Mouse (Mus musculus) kidney, embryonic 15.5 days (tissue): ENCODE measurements at regions not wholly inside any gene's neighbourhood (a gene's known extent, or its start where the extent isn't known, plus 50 kb on each side); places are given as distances from the start of the nearest gene placed in this dataset.
"Not testable (repeated sequence)": the region's sequence is repeated elsewhere in the genome, so short reads cannot be mapped to it uniquely, and the experiment has no call there.

Experiments
- ATAC-seq: fragments of 200-750 bp; cut with Nextera tagmentation; replicated peaks from 2 replicates; pipeline ENCODE4 v1.8.0; 2017; ENCODE audit warnings: moderate TSS enrichment; ENCODE audit not compliant: low FRiP score
- H3K27ac ChIP-seq: fragments of 300-500 bp; sonication (generic); 2 replicates; pipeline ENCODE4 v1.5.1; 2015; ENCODE audit warnings: mild to moderate bottlenecking, inconsistent platforms
- H3K27me3 ChIP-seq: fragments of 300-500 bp; sonication (generic); 2 replicates; pipeline ENCODE4 v1.6.1; 2015; ENCODE audit warnings: inconsistent platforms
- H3K36me3 ChIP-seq: fragments of 300-500 bp; sonication (generic); 2 replicates; pipeline ENCODE4 v1.6.1; 2015; ENCODE audit warnings: inconsistent platforms
- H3K4me1 ChIP-seq: fragments of 300-500 bp; sonication (generic); 2 replicates; pipeline ENCODE4 v1.6.1; 2015; ENCODE audit warnings: inconsistent platforms
- H3K4me2 ChIP-seq: fragments of 300-500 bp; sonication (generic); 2 replicates; pipeline ENCODE4 v1.6.1; 2015; ENCODE audit warnings: moderate library complexity, mild to moderate bottlenecking, inconsistent platforms
- H3K4me3 ChIP-seq: fragments of 300-500 bp; sonication (generic); replicated peaks from 2 replicates; pipeline ENCODE4 v1.5.1; 2015; ENCODE audit warnings: mild to moderate bottlenecking, inconsistent platforms
- H3K9ac ChIP-seq: fragments of 300-500 bp; sonication (generic); 2 replicates; pipeline ENCODE4 v1.6.1; 2015; ENCODE audit warnings: mild to moderate bottlenecking, inconsistent platforms
- H3K9me3 ChIP-seq: fragments of 300-500 bp; sonication (generic); replicated peaks from 2 replicates; pipeline ENCODE4 v1.6.1; 2016; ENCODE audit warnings: inconsistent platforms
- WGBS: fragments of 180-500 bp; shearing (Covaris S2); methylation state at CpG from one replicate; pipeline ENCODE4 v1.1.7; 2015; ENCODE audit warnings: mixed read lengths; 5-methylcytosine and 5-hydroxymethylcytosine counted together

DNA sequence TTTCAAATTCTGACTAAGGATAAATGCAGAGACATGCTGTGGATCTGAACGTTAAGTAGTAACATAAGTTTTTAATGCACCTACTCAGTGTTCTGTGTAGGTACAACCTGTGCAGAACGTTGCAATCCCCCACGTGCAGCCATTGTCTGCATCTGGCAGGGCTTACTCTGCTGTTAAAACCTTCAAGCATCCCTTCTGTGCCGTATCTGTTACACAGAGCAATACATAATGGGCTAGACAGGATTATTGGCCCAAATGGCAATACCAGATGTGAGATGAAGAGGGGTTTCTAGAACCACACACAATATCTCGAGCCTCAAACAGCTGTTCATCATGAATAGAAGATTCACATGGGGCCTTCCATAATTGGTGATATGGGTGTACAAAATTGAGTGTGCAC, 170.0 kb downstream of the Opa1 start:
- H3K9me3 ChIP-seq, result no peaks in the 10 kb centered on the region
- H3K36me3 ChIP-seq, result no peaks in the 10 kb centered on the region
- 37% methylated on average over 5 of the region's 5 CpGs for WGBS
- H3K4me1 ChIP-seq, result 0 out of 2 replicates have a peak, but pooled peaks cover 3% of the 10 kb centered on the region
- no peak overlapping the region for H3K4me3 ChIP-seq
- no peak overlapping the region for H3K9ac ChIP-seq
- no peak overlapping the region for H3K27ac ChIP-seq
- H3K27me3 ChIP-seq, result no peaks in the 10 kb centered on the region
- ATAC-seq, result no peak
- H3K4me2 ChIP-seq, result no peak overlapping the region

DNA sequence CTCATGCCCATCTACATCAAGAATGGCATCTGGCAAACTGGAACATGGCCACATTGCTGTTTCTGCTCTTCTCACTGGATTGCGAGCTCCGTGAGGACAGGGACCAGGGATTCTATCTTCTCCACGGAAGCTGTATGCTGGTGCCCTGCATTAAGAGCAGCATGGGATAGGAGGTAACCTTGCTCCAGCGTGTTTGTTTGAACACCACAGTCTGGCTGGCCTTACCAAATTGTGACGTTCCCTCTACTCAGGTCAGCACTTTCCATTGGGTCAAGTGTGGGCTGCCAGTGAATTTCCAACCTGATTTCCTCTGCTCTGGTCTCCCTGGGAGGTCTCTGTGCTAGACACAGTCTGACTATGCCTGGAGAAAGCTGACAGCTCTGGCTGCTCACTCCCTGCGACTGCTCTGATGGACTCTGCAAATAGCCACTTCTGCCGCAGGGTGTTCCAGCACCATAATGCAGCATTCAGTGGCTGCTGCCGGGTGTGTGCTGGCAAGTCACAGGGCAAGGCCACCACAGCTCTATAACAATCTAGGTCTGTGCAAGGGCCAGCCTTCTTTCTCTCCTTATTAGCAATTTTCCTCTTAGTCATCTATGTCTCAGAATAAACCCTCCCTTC, 175.6 kb downstream of the Opa1 start:
- no peaks in the 10 kb centered on the region; the same call in none of the 2 replicates for H3K9me3 ChIP-seq
- H3K27ac ChIP-seq, result no peak overlapping the region
- no peaks in the 10 kb centered on the region for H3K36me3 ChIP-seq
- H3K4me1 ChIP-seq, result peaks cover 34% of the 10 kb centered on the region
- H3K9ac ChIP-seq, result no peak overlapping the region
- H3K27me3 ChIP-seq, result peaks cover 8% of the 10 kb centered on the region; the same call in 1 of the 2 replicates
- H3K4me2 ChIP-seq, result no peak overlapping the region
- no peak for ATAC-seq
- H3K4me3 ChIP-seq, result no peak overlapping the region
- WGBS, result 46% methylated on average over 8 of the region's 8 CpGs

DNA sequence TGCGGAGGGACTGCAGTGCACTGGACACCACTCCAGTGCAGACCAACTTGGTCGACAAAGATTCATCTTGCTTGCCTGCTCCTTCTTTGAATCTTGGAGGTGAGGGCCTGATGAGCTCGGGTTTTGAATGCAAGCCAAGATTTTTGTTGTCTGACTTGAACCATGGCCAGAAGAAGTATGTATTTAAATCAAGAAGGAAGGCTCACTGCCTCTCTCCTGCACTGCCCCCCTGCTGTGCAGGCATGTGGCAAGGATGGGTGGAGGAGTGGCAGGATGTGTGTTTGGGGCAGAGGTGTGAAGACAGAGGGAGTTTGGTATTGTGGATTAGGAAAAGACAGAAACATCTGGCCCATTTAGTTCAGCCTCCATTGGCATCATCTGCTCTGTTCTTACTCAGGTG, 179.1 kb downstream of the Opa1 start:
- peaks cover 16% of the 10 kb centered on the region; the same call in 1 of the 2 replicates for H3K27me3 ChIP-seq
- WGBS, result 75% methylated on average over 3 of the region's 3 CpGs
- H3K4me3 ChIP-seq, result no peak overlapping the region
- ATAC-seq, result no peak
- no peak overlapping the region for H3K9ac ChIP-seq
- no peak overlapping the region for H3K4me2 ChIP-seq
- no peaks in the 10 kb centered on the region; the same call in none of the 2 replicates for H3K9me3 ChIP-seq
- H3K4me1 ChIP-seq, result peaks cover 53% of the 10 kb centered on the region
- H3K36me3 ChIP-seq, result no peaks in the 10 kb centered on the region
- H3K27ac ChIP-seq, result no peak overlapping the region

DNA sequence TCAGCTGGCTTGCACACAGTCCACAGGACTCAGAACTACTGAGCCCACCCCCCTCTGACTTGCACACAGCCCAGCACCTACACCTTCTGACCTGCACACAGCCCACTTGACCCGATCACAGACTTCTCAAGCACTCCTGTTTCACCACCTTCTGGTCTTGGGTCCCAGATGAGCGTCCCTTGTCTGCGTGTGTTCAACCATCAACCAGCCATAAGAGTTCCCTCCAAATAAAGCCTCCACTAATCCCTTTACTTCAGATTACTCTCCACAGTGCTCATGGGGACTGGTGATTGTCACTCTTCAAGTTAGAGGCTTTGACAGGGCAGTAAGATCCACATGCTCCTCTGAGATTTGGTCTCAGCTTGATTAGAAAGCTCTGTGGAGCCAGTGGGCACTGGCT, 180.3 kb downstream of the Opa1 start:
- Histone ChIP-seq H3K27me3 (peaks cover 16% of the 10 kb centered on the region; the same call in 1 of the 2 replicates), H3K9ac (no peak overlapping the region), H3K27ac (no peak overlapping the region), H3K9me3 (no peaks in the 10 kb centered on the region; the same call in none of the 2 replicates), H3K4me3 (no peak overlapping the region), H3K36me3 (no peaks in the 10 kb centered on the region), H3K4me2 (no peak overlapping the region), H3K4me1 (peaks cover 48% of the 10 kb centered on the region)
- 86% methylated on average over 3 of the region's 3 CpGs for WGBS
- no peak for ATAC-seq

DNA sequence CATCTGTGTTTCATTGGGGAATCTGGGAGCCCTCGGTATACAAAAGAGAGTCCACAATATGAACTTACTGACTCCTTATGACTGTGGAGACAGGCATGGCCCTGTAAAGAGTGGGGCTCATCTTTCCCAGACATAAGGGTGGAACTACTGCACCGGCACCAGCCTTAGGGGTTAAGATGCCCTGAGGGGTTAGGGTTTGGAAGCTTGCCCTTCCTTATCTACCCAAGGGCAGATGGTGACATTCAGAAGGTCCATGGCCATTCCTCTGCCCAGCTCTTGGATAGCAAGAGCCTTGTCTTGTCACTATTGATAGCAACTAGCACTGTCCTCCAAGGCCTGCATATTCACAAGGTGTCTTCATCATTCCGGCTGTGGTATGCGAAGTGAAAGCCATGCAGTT, 181.5 kb downstream of the Opa1 start:
- WGBS, result 90% methylated on average over 4 of the region's 4 CpGs
- H3K27ac ChIP-seq, result no peak overlapping the region
- H3K27me3 ChIP-seq, result peaks cover 12% of the 10 kb centered on the region; the same call in 1 of the 2 replicates
- H3K36me3 ChIP-seq, result no peaks in the 10 kb centered on the region
- no peak overlapping the region for H3K9ac ChIP-seq
- peaks cover 40% of the 10 kb centered on the region for H3K4me1 ChIP-seq
- H3K9me3 ChIP-seq, result peaks cover 6% of the 10 kb centered on the region
- ATAC-seq, result no peak
- H3K4me2 ChIP-seq, result no peak overlapping the region
- no peak overlapping the region for H3K4me3 ChIP-seq

DNA sequence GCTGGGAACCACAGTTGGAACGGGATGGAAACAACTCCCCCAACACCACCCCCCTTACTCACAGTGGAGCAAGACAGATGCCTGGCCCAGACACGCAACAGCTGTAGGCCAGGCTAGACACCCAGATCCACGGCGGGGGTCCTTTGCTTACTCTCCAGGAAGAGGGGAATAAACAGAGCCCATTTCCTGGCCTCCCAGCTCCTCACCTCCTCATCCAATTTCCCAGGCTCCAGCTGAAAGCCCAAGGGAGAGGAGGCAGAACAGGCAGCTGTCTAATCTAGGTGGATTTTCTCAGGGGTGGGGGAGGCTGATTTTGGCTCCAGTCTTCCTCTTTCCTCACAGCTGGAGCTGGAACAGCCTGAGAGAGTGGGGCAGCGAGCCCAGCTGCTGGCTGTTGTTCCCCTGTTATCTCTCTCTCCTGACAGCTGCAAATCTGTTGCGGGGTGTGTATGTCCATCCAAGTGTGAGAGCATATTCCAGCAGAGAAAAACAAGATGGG, 182.7 kb downstream of the Opa1 start:
- Histone ChIP-seq H3K4me1 (peaks cover 40% of the 10 kb centered on the region), H3K9me3 (peaks cover 7% of the 10 kb centered on the region; the same call in 1 of the 2 replicates), H3K27ac (peak overlapping the region; percentile 52), H3K36me3 (no peaks in the 10 kb centered on the region), H3K4me3 (no peak overlapping the region), H3K27me3 (peaks cover 12% of the 10 kb centered on the region; the same call in 1 of the 2 replicates), H3K4me2 (peak overlapping the region; percentile 12), H3K9ac (no peak overlapping the region)
- ATAC-seq, result peak; percentile 74
- 10% methylated on average over 6 of the region's 6 CpGs for WGBS

DNA sequence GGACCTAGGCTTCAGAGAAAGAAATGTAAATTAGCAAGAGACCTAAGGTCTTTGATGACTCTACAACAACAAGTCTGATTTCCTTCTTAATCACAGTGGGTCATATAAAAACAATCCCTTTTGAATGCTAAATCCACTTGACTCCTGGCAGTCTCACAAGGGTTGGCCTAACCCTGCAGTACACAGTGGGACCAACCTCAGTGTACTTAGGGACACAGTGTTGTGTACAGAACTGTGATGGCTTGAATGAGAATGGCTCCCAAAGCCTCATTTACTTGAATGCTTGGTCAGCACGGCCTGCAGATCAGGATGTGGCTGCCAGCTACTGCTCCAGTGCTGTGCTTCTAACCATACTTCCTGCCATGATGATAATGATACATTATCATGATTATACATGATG, 185.2 kb downstream of the Opa1 start:
- Histone ChIP-seq H3K27me3 (peaks cover 11% of the 10 kb centered on the region; the same call in 1 of the 2 replicates), H3K36me3 (no peaks in the 10 kb centered on the region), H3K27ac (no peak overlapping the region), H3K4me3 (no peak overlapping the region), H3K4me1 (peaks cover 21% of the 10 kb centered on the region), H3K9me3 (peaks cover 7% of the 10 kb centered on the region; the same call in 1 of the 2 replicates), H3K9ac (no peak overlapping the region), H3K4me2 (no peak overlapping the region)
- 77% methylated on average over 1 of the region's 1 CpGs for WGBS
- no peak for ATAC-seq

DNA sequence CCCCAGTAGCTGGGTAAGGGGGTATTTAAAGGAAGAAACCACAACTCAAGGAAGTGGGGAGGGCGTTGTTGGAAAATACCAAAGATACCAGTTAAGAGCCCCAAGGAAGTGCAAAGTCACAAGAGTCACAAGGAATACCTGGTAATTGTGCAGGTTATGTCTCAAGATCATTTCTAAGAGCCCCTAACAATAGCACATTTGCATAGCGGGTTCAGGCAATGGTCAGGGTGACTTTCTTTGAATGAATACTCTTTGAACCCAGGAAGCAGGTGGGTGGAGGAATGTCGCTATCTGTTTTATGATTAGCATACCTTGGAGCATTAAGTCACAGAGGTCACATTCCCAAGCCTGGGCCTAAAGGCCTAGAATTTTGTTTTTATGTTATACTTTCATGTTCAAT, 186.7 kb downstream of the Opa1 start:
- not testable (repeated sequence) for H3K4me3 ChIP-seq, ATAC-seq, H3K27me3 ChIP-seq, H3K36me3 ChIP-seq, H3K27ac ChIP-seq, H3K4me2 ChIP-seq, H3K9me3 ChIP-seq, H3K9ac ChIP-seq
- 95% methylated on average over 3 of the region's 3 CpGs for WGBS
- peaks cover 19% of the 10 kb centered on the region for H3K4me1 ChIP-seq

DNA sequence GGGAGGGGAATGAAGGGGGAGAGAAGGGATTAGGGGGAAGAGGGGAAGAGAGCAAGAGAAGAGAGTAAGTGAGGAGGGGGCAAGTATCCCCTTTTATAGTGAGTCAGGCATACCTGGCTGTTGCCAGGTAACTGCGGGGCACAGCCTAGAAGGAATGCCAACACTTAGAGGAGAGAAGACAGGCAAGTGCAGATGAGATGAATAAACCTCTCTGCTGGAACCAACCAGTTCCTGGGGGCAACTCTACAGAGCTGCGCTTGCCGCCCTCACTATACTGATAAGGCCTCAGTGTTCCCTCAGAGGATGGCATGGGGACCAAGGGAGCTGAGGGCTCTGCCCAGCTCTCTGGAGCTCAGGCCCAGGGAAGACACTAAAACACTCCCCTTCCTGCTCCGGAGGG, 192.2 kb downstream of the Opa1 start:
- WGBS, result 52% methylated on average over 4 of the region's 4 CpGs
- Histone ChIP-seq H3K4me3 (no peak overlapping the region), H3K36me3 (no peaks in the 10 kb centered on the region), H3K4me1 (peaks cover 30% of the 10 kb centered on the region), H3K27me3 (no peaks in the 10 kb centered on the region), H3K9me3 (no peaks in the 10 kb centered on the region), H3K4me2 (no peak overlapping the region), H3K27ac (no peak overlapping the region), H3K9ac (no peak overlapping the region)
- peak; percentile 38; the same call in 1 of the 2 replicates for ATAC-seq

DNA sequence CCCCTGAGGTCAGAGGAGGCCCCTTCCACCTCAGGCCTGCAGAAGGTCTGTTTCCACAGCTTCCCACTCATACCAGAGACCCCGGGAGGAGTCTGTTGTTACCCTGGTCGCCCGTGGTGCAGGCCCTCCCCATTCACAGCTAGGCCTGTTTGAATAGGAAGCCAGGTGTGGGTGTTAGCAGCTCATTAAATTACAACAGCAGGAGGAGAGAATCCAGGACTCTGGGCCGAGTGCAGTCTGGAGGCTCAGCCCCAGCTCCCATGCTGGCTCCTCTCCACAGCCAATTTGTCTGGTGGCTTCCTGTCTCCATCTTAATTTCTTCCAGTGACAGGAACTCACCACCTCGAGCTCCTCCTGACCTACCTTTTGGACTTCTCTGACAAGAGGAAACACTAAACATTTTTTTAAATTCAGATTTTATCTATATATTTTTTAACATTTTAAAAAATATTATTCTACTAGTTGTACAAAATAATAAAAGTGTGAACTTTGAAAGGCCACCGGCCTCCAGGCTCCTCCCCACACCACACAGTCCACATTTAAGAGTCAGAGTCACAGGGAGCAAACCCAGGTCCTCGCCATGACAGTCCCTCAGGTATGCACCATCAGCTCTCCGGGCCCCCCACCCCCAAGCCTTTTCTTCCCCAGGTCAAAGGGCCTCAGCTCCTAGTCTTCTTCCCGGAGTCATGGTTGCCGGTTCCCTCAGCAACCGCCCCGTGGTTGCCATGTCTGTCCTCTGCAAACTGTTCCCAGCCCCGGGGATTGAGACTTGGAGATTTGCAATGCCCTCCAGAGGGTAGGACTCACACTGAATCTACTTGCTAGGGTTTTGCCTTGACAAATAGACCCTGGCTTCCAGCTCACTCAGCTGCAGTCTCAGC, 192.8 kb downstream of the Opa1 start:
- Histone ChIP-seq H3K4me3 (no peak overlapping the region), H3K4me2 (no peak overlapping the region), H3K27ac (no peak overlapping the region), H3K9ac (no peak overlapping the region), H3K9me3 (no peaks in the 10 kb centered on the region), H3K4me1 (peaks cover 30% of the 10 kb centered on the region), H3K36me3 (no peaks in the 10 kb centered on the region), H3K27me3 (no peaks in the 10 kb centered on the region)
- peak; percentile 17; the same call in 1 of the 2 replicates for ATAC-seq
- WGBS, result 41% methylated on average over 13 of the region's 13 CpGs

DNA sequence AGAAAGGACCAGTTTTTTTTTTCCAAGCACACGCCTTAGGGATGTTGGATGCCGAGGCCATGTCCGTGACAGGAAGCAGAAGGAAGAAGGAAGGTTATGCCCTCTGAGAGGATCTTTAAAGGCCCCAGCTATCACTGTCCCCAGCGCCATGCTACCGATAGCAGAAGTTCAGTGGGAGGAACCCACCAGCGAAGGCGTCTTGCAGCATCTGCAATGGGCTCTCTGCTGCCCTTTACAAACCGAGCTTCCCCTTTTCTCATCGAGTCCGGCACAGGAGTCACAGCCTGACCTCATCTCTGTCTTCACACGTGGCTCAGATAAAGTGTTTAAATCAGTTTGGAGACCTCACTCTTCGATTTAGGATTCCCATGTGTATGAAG, 193.5 kb downstream of the Opa1 start:
- 60% methylated on average over 12 of the region's 12 CpGs for WGBS

DNA sequence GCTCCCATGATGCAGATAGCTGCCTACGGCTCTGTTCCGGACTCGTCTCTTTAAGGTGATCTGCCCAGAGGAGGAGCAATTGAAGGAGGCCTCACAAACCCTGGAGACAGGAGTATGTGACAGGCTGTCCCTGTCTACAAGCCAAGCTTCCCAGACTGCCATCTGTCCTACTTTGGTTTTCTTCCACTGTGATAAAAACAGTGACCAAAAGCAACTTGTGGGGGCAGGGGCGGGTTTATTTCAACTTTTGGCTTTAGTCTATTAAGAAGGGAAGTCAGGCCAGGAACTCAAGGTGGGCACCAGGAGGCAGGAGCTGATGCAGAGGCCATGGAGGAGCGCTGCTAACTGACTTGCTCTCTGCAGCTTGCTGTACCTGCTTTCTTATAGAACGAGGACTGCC, 193.9 kb downstream of the Opa1 start:
- H3K4me2 ChIP-seq, result no peak overlapping the region
- no peaks in the 10 kb centered on the region for H3K27me3 ChIP-seq
- H3K36me3 ChIP-seq, result no peaks in the 10 kb centered on the region
- H3K27ac ChIP-seq, result no peak overlapping the region
- no peak for ATAC-seq
- WGBS, result 85% methylated on average over 6 of the region's 6 CpGs
- no peak overlapping the region for H3K9ac ChIP-seq
- no peaks in the 10 kb centered on the region for H3K9me3 ChIP-seq
- H3K4me3 ChIP-seq, result no peak overlapping the region
- H3K4me1 ChIP-seq, result peaks cover 30% of the 10 kb centered on the region

More for the DNA sequence above, 193.5 kb downstream of the Opa1 start:
- Histone ChIP-seq H3K36me3 (no peaks in the 10 kb centered on the region), H3K4me2 (no peak overlapping the region), H3K27me3 (no peaks in the 10 kb centered on the region), H3K27ac (no peak overlapping the region), H3K9ac (no peak overlapping the region), H3K4me1 (peaks cover 30% of the 10 kb centered on the region), H3K4me3 (no peak overlapping the region), H3K9me3 (no peaks in the 10 kb centered on the region)
- ATAC-seq, result no peak
